8 mouse cellular contexts compared by ENCODE assay signal in genomic region chr12:8770946-8771843, GRCm38 (mm10). TPM values are rescaled to one million over a fixed set of nuclear protein-coding genes. Genes with fewer than 3 reads are reported as not detected.
DNase-seq lines count a peak whose midpoint lies in the region; ATAC-seq lines count a peak whose summit lies in the region.

Gene Sdc1, plus strand, starts transcription at chr12:8771323.

- no peaks in the 10 kb centered on the region for H3K9me3 ChIP-seq in forebrain, embryonic 16.5 days (ENCODE audit: control insufficient read depth, low read length)

- H3K27me3 ChIP-seq in forebrain, embryonic 16.5 days (replicated peaks; ENCODE audit: control insufficient read depth, insufficient read depth, low read length) = no peaks in the 10 kb centered on the region

- H3K4me2 ChIP-seq in forebrain, embryonic 16.5 days (ENCODE audit: low read length) = peak within 1 kb of the TSS; percentile 91

- H3K4me3 ChIP-seq in forebrain, embryonic 16.5 days (replicated peaks; ENCODE audit: low read length) = peak within 1 kb of the TSS; percentile 91

- peak; percentile 88 for DNase-seq in Muller cell, postnatal 12 days (ENCODE audit: inconsistent ontology term)
- peak; percentile 79 to 87 for DNase-seq in cerebellum, adult 18-20 months
- DNase-seq in heart, postnatal 36 days = peak; percentile 56 to 69
- DNase-seq in layer of hippocampus, postnatal 10 days (ENCODE audit: low spot score in 2 of 2) = peak; percentile 64 to 74
- peak; percentile 87 for DNase-seq in lung, postnatal 36 days
- DNase-seq in right cerebral cortex, adult 2 months (ENCODE audit: low spot score in 2 of 2) = peak; percentile 32 to 42
- DNase-seq in urinary bladder, postnatal 36 days (ENCODE audit: low spot score in 2 of 2) = peak; percentile 79 to 85

- no peaks in the 10 kb centered on the region for H3K36me3 ChIP-seq in forebrain, embryonic 16.5 days (ENCODE audit: control insufficient read depth, insufficient read depth)

- WGBS in forebrain, embryonic 16.5 days = under 1% methylated on average over 65 of the region's 67 CpGs

- intact Hi-C loops in heart, postnatal 36 days (cut with DNase I) = loop anchor here (2.0 to 5.0 kb wide), 3 partner anchors 86 to 231 kb away; no protein-coding TSS in a partner anchor

- peak; percentile 86 for ATAC-seq in forebrain, embryonic 16.5 days

- H3K27ac ChIP-seq in forebrain, embryonic 16.5 days (ENCODE audit: low read length) = peak within 1 kb of the TSS; percentile 80

- peaks cover 15% of the 10 kb centered on the region for H3K4me1 ChIP-seq in forebrain, embryonic 16.5 days (replicated peaks; ENCODE audit: control insufficient read depth, insufficient read depth, low read length)

- peak within 1 kb of the TSS; percentile 89 for H3K9ac ChIP-seq in forebrain, embryonic 16.5 days (replicated peaks; ENCODE audit: low read depth, low read length)

RNA-seq across cellular contexts. Expression of gene Sdc1, which starts in this region (rescaled TPM):
- polyA plus RNA-seq in forebrain, embryonic 16.5 days (2015; fragmentation: Nextera tagmentation; extraction: Ambion mirVana) = 25.0 and 33.4 TPM in 2 replicates
- total RNA-seq in heart, postnatal 36 days (2021) = 1 to 10 TPM; 5.2 to 6.9 TPM
- 1 to 10 TPM; 4.8 to 5.2 TPM for total RNA-seq in layer of hippocampus, postnatal 10 days (2021)

Comparison
In these comparisons a context has a peak if more than half of its experiments do, and no peak if none do; other contexts are left out.
1. Peak in every context shown above with its lines: DNase-seq, ATAC-seq, H3K4me3 ChIP-seq and H3K27ac ChIP-seq.
2. DNase-seq: peak in every context shown above with its lines; median percentile 88 in Muller cell, postnatal 12 days; 87 in lung, postnatal 36 days; 83 in cerebellum, adult 18-20 months; 82 in urinary bladder, postnatal 36 days; 69 in layer of hippocampus, postnatal 10 days; 62 in heart, postnatal 36 days; 37 in right cerebral cortex, adult 2 months.